Comparison of ENCODE assay signal across 25 mouse cellular contexts in the genomic region with DNA sequence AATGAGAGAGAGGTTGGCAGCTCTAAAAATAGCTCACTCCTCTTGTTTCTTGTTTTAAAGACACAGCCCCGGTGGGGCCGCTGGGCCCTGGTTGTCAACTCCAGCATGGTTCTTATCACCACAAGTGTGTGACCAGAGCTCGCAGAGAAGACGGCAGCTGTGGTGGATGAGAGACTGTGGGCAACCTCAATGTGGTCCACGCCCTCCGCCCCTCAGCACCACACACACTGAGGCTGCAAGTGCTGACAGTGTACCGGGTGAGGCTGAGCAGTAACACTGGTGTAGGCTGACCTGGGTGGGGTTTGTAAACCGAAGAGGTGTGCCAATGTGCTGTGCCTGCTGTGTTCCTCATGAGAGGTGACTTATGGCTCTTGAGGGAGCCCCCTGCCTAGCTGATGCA.
DNase-seq lines count a peak whose midpoint lies in the region; ATAC-seq and TF ChIP-seq lines count a peak whose summit lies in the region.
"Had no signal": no experiment of that assay in that cellular context is flagged by ENCODE, and none has a peak within 500 bp of the region (broad histone marks: within the 10 kb centered on the region; RNA-seq: fewer than 3 reads in every experiment).

No protein-coding gene starts in this region.

- H3K4me1 ChIP-seq in heart, embryonic 10.5 days = peaks cover 76% of the 10 kb centered on the region
- H3K4me1 ChIP-seq in heart, embryonic 16.5 days (ENCODE audit: control insufficient read depth, insufficient read depth, low read length) = peaks cover 34% of the 10 kb centered on the region
- H3K4me1 ChIP-seq in midbrain, embryonic 10.5 days = peaks cover 62% of the 10 kb centered on the region
- peaks cover 2% of the 10 kb centered on the region; the same call in 1 of the 2 replicates for H3K4me1 ChIP-seq in midbrain, postnatal 0 days (ENCODE audit: insufficient read depth, low read length)

- peaks cover 28% of the 10 kb centered on the region for H3K27me3 ChIP-seq in heart, embryonic 10.5 days (ENCODE audit: insufficient read depth, poor library complexity, severe bottlenecking)
- H3K27me3 ChIP-seq in heart, embryonic 16.5 days (ENCODE audit: control insufficient read depth, insufficient read depth, low read length) = no peaks in the 10 kb centered on the region
- H3K27me3 ChIP-seq in midbrain, embryonic 10.5 days (ENCODE audit: low read depth, poor library complexity, severe bottlenecking) = peaks cover 28% of the 10 kb centered on the region
- no peaks in the 10 kb centered on the region for H3K27me3 ChIP-seq in midbrain, postnatal 0 days (ENCODE audit: insufficient read depth, low read length)
- no peaks in the 10 kb centered on the region for H3K27me3 ChIP-seq in myocyte (ENCODE audit: control insufficient read depth, insufficient read depth, insufficient read length)
- H3K27me3 ChIP-seq: midbrain, embryonic 13.5 days had no signal

- no peaks in the 10 kb centered on the region for H3K79me2 ChIP-seq in myocyte (ENCODE audit: control insufficient read depth, insufficient read depth)

- peak overlapping the region; percentile 85 for H3K27ac ChIP-seq in heart, embryonic 10.5 days
- H3K27ac ChIP-seq in heart, embryonic 16.5 days (ENCODE audit: low read length) = peak overlapping the region; percentile 85
- peak overlapping the region; percentile 1; the same call in 1 of the 2 replicates for H3K27ac ChIP-seq in midbrain, embryonic 10.5 days (replicated peaks)
- H3K27ac ChIP-seq in midbrain, postnatal 0 days (ENCODE audit: low read depth, low read length) = no peak overlapping the region
- H3K27ac ChIP-seq: embryonic facial prominence, embryonic 12.5 days; hindbrain, postnatal 0 days; kidney, embryonic 15.5 days; midbrain, embryonic 13.5 days had no signal

- peak; percentile 57 for ATAC-seq in heart, embryonic 16.5 days (replicated peaks; ENCODE audit: extremely low read depth, insufficient read depth, low FRiP score)
- no peak for ATAC-seq in midbrain, postnatal 0 days (ENCODE audit: low FRiP score)

- no peak for TF ChIP-seq POLR2A in myocyte (IDR thresholded peaks at IDR 0.05; ENCODE audit: insufficient read length, low read depth)

- DNase-seq in heart, embryonic 10.5 days (ENCODE audit: low spot score) = peak; percentile 84
- DNase-seq in heart, adult 9 months (ENCODE audit: low spot score in 2 of 2) = no peak
- DNase-seq in heart, postnatal 4 days = no peak
- no peak for DNase-seq in midbrain, embryonic 10.5 days (ENCODE audit: low spot score)
- no peak for DNase-seq in midbrain, postnatal 0 days (ENCODE audit: low spot score)
- DNase-seq in right cerebral cortex, postnatal 10 days (ENCODE audit: low spot score in 2 of 2) = no peak
- DNase-seq: adrenal gland, adult 8-10 months; B cell, adult 2 months; cerebellum, adult 11-12 months; cerebellum, postnatal 10 days; gastrocnemius, postnatal 36 days; kidney, adult 11 months; kidney, postnatal 36 days; layer of hippocampus, postnatal 36 days; lung, adult 18-20 months; lung, postnatal 10 days; right cerebral cortex, adult 18-20 months; thymus, postnatal 14 days had no signal

- no peak overlapping the region for H3K4me3 ChIP-seq in heart, embryonic 10.5 days
- no peak overlapping the region for H3K4me3 ChIP-seq in heart, embryonic 16.5 days (ENCODE audit: low read length)
- H3K4me3 ChIP-seq in midbrain, embryonic 10.5 days = no peak overlapping the region
- H3K4me3 ChIP-seq in midbrain, postnatal 0 days (ENCODE audit: low read depth, low read length) = no peak overlapping the region
- H3K4me3 ChIP-seq in myocyte = no peak overlapping the region
- H3K4me3 ChIP-seq: embryonic facial prominence, embryonic 12.5 days; kidney, embryonic 15.5 days; midbrain, embryonic 13.5 days had no signal

- 26% methylated on average over 8 of the region's 8 CpGs for WGBS in heart, embryonic 10.5 days
- 16% methylated on average over 8 of the region's 8 CpGs for WGBS in heart, embryonic 16.5 days
- 80% methylated on average over 8 of the region's 8 CpGs for WGBS in midbrain, embryonic 10.5 days
- WGBS in midbrain, postnatal 0 days = 76% methylated on average over 8 of the region's 8 CpGs

- no peaks in the 10 kb centered on the region for H3K9me3 ChIP-seq in heart, embryonic 10.5 days
- H3K9me3 ChIP-seq in heart, embryonic 16.5 days (replicated peaks; ENCODE audit: control insufficient read depth, low read length) = no peaks in the 10 kb centered on the region
- H3K9me3 ChIP-seq in midbrain, embryonic 10.5 days (replicated peaks) = no peaks in the 10 kb centered on the region
- H3K9me3 ChIP-seq in midbrain, postnatal 0 days (ENCODE audit: low read length) = no peaks in the 10 kb centered on the region
- H3K9me3 ChIP-seq: embryonic facial prominence, embryonic 12.5 days; kidney, embryonic 15.5 days; midbrain, embryonic 13.5 days had no signal

- H3K4me2 ChIP-seq in heart, embryonic 16.5 days (ENCODE audit: low read depth, low read length) = peak overlapping the region; percentile 3; the same call in 1 of the 2 replicates
- no peak overlapping the region for H3K4me2 ChIP-seq in midbrain, postnatal 0 days (ENCODE audit: low read depth, low read length, poor library complexity, severe bottlenecking)
- H3K4me2 ChIP-seq in myocyte (ENCODE audit: low read depth) = no peak overlapping the region
- H3K4me2 ChIP-seq: embryonic facial prominence, embryonic 12.5 days; kidney, embryonic 15.5 days; liver, embryonic 11.5 days; midbrain, embryonic 13.5 days had no signal

- no peak for TF ChIP-seq CTCF in midbrain, postnatal 0 days (IDR thresholded peaks at IDR 0.05)

- no peak overlapping the region for H3ac ChIP-seq in myocyte (ENCODE audit: control insufficient read depth, insufficient read length)

- no peak overlapping the region for H3K9ac ChIP-seq in heart, embryonic 16.5 days (ENCODE audit: low read length)
- H3K9ac ChIP-seq in midbrain, postnatal 0 days (replicated peaks; ENCODE audit: low read length, poor library complexity, severe bottlenecking) = no peak overlapping the region
- H3K9ac ChIP-seq: embryonic facial prominence, embryonic 12.5 days; kidney, embryonic 15.5 days; midbrain, embryonic 13.5 days had no signal

- no peaks in the 10 kb centered on the region for H3K36me3 ChIP-seq in heart, embryonic 10.5 days
- H3K36me3 ChIP-seq in heart, embryonic 16.5 days (ENCODE audit: control insufficient read depth, insufficient read depth) = no peaks in the 10 kb centered on the region
- H3K36me3 ChIP-seq in midbrain, embryonic 10.5 days = no peaks in the 10 kb centered on the region
- no peaks in the 10 kb centered on the region for H3K36me3 ChIP-seq in midbrain, postnatal 0 days (ENCODE audit: insufficient read depth, low read length)
- H3K36me3 ChIP-seq in myocyte (ENCODE audit: control insufficient read depth, insufficient read depth) = no peaks in the 10 kb centered on the region
- H3K36me3 ChIP-seq: embryonic facial prominence, embryonic 12.5 days; kidney, embryonic 15.5 days; midbrain, embryonic 13.5 days had no signal

TF ChIP-seq in myocyte, 11 proteins besides CTCF, POLR2A, EP300 and RAD21:
- TF ChIP-seq E2F4 (IDR thresholded peaks at IDR 0.05; ENCODE audit: insufficient read depth) (no peak), MYOG (IDR thresholded peaks at IDR 0.05; ENCODE audit: control insufficient read depth in 1 of 3, insufficient read depth in 1 of 3, insufficient read length in 2 of 3, low read depth in 2 of 3) (peak in 2 of 3 experiments; percentile 5 to 30)
